Mouse (Mus musculus): ENCODE measurements around the gene Gng5. TPM values are rescaled to one million over a fixed set of nuclear protein-coding genes. Genes with fewer than 3 reads are reported as not detected.
A peak's percentile ranks its signal among the peaks of the same experiment; 100 is the strongest.

Gng5 gene
- polyA plus RNA-seq, 1 experiment from 2014 or later: 1,024 TPM

GRCm38 (mm10) chr3:146521652-146522020 lies 22.0 kb downstream of the Gng5 start:
- Histone ChIP-seq H3K27me3 (replicated peaks; ENCODE audit: control insufficient read depth, insufficient read depth, low read length) (no peaks in the 10 kb centered on the region), H3K4me3 (ENCODE audit: low read length) (peak overlapping the region; percentile 86), H3K27ac (ENCODE audit: low read length) (peak overlapping the region; percentile 99), H3K9me3 (ENCODE audit: control insufficient read depth, low read length) (no peaks in the 10 kb centered on the region), H3K36me3 (ENCODE audit: control insufficient read depth, insufficient read depth, low read length) (peaks cover 8% of the 10 kb centered on the region), H3K9ac (ENCODE audit: low read depth, low read length) (peak overlapping the region; percentile 93), H3K4me1 (ENCODE audit: control insufficient read depth, insufficient read depth, low read length) (peaks cover 2% of the 10 kb centered on the region; the same call in 1 of the 2 replicates), H3K4me2 (ENCODE audit: low read depth, low read length) (peak overlapping the region; percentile 56)
- WGBS: 9% methylated on average over 8 of the region's 8 CpGs
- peak; percentile 12; the same call in 1 of the 2 replicates for ATAC-seq

DNA sequence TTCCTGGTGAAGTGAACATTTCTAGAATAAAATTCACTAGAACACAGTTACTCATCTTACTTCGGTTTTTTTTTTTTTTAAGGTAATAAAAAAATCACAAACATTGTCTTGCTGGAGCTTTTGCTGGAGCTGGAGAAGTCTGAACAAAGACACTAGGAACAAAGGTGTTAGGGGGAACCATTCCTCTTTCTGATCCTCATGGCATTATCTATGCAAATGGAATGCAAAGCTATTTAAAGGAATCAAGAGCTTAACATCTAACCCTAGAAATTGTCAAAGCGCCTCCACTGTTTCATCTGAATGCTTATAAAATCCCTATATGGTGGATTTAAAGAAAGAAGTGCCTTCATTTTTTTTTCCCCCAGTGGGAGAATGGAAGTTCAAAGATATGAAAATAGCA lies 28.7 kb downstream of the Gng5 start:
- H3K27me3 ChIP-seq (replicated peaks; ENCODE audit: control insufficient read depth, insufficient read depth, low read length): no peaks in the 10 kb centered on the region
- H3K9me3 ChIP-seq (ENCODE audit: control insufficient read depth, low read length): no peaks in the 10 kb centered on the region
- no peaks in the 10 kb centered on the region for H3K4me1 ChIP-seq (ENCODE audit: control insufficient read depth, insufficient read depth, low read length)
- no peak overlapping the region for H3K4me3 ChIP-seq (ENCODE audit: low read length)
- no peak for ATAC-seq
- 46% methylated on average over 2 of the region's 2 CpGs for WGBS
- H3K4me2 ChIP-seq (ENCODE audit: low read depth, low read length): no peak overlapping the region
- H3K27ac ChIP-seq (ENCODE audit: low read length): no peak overlapping the region
- no peak overlapping the region for H3K9ac ChIP-seq (ENCODE audit: low read depth, low read length)
- no peaks in the 10 kb centered on the region for H3K36me3 ChIP-seq (ENCODE audit: control insufficient read depth, insufficient read depth, low read length)

- H3K9me3 ChIP-seq (ENCODE audit: control insufficient read depth, low read length): no peaks in the 10 kb centered on the region
- no peaks in the 10 kb centered on the region for H3K4me1 ChIP-seq (ENCODE audit: control insufficient read depth, insufficient read depth, low read length)
- H3K36me3 ChIP-seq (ENCODE audit: control insufficient read depth, insufficient read depth, low read length): no peaks in the 10 kb centered on the region
- H3K27me3 ChIP-seq (replicated peaks; ENCODE audit: control insufficient read depth, insufficient read depth, low read length): no peaks in the 10 kb centered on the region
- H3K27ac ChIP-seq (ENCODE audit: low read length): no peak overlapping the region
- H3K9ac ChIP-seq (ENCODE audit: low read depth, low read length): no peak overlapping the region
- ATAC-seq: no peak
- no peak overlapping the region for H3K4me2 ChIP-seq (ENCODE audit: low read depth, low read length)
- no peak overlapping the region for H3K4me3 ChIP-seq (ENCODE audit: low read length)
- WGBS: 64% methylated on average over 6 of the region's 6 CpGs
These were observed 35.4 kb downstream of the Gng5 start for GRCm38 (mm10) chr3:146534986-146535385.

DNA sequence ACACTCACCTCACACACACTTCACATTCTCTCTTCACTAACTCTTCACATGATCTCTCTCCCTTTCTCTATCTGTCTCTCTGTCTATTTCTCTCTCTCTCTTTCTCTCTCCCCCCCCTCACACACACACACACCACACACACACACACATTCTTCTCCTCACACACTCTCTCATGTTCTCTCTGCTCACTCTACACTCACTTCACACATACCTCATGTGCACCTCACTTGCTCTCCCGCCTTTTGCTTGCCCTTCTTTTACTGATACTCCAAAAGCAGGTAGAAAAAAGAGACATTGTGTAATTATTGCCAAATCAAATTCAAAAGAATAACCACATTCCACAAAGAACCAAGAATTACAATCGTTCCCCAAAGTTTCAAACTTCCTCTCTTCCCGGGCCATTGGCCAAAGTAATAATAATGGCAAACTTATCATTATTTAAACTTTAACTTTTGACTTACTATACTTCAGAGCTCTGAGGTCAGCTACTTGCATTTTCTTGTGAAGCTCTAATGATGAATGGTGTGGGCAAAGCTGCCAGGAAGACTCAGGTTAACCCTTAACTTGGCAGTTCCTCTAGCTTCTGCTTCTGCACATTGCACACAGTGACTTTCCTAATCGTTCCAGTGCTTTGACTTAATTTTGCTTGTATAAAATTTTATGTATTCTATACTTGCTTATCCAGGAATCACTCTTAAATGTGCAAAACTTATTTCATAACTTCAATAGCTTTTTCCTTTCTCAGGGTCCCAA lies 41.1 kb downstream of the Gng5 start:
- no peak overlapping the region for H3K9ac ChIP-seq (ENCODE audit: low read depth, low read length)
- no peak overlapping the region for H3K4me2 ChIP-seq (ENCODE audit: low read depth, low read length)
- no peak overlapping the region for H3K27ac ChIP-seq (ENCODE audit: low read length)
- H3K27me3 ChIP-seq (replicated peaks; ENCODE audit: control insufficient read depth, insufficient read depth, low read length): no peaks in the 10 kb centered on the region
- WGBS: 64% methylated on average over 4 of the region's 4 CpGs
- no peaks in the 10 kb centered on the region for H3K9me3 ChIP-seq (ENCODE audit: control insufficient read depth, low read length)
- no peak overlapping the region for H3K4me3 ChIP-seq (ENCODE audit: low read length)
- ATAC-seq: no peak
- no peaks in the 10 kb centered on the region for H3K4me1 ChIP-seq (ENCODE audit: control insufficient read depth, insufficient read depth, low read length)
- no peaks in the 10 kb centered on the region for H3K36me3 ChIP-seq (ENCODE audit: control insufficient read depth, insufficient read depth, low read length)

- Histone ChIP-seq H3K27ac (ENCODE audit: low read length) (no peak overlapping the region), H3K9ac (ENCODE audit: low read depth, low read length) (no peak overlapping the region), H3K9me3 (ENCODE audit: control insufficient read depth, low read length) (no peaks in the 10 kb centered on the region), H3K4me3 (ENCODE audit: low read length) (no peak overlapping the region), H3K27me3 (replicated peaks; ENCODE audit: control insufficient read depth, insufficient read depth, low read length) (no peaks in the 10 kb centered on the region), H3K36me3 (ENCODE audit: control insufficient read depth, insufficient read depth, low read length) (no peaks in the 10 kb centered on the region), H3K4me2 (ENCODE audit: low read depth, low read length) (no peak overlapping the region), H3K4me1 (ENCODE audit: control insufficient read depth, insufficient read depth, low read length) (no peaks in the 10 kb centered on the region)
- no peak for ATAC-seq
- 30% methylated on average over 1 of the region's 1 CpGs for WGBS
These were observed 44.0 kb downstream of the Gng5 start for GRCm38 (mm10) chr3:146543632-146544031.

GRCm38 (mm10) chr3:146554816-146555215 lies 55.2 kb downstream of the Gng5 start:
- no peak for ATAC-seq
- no peaks in the 10 kb centered on the region for H3K36me3 ChIP-seq (ENCODE audit: control insufficient read depth, insufficient read depth, low read length)
- no peak overlapping the region for H3K9ac ChIP-seq (ENCODE audit: low read depth, low read length)
- no peak overlapping the region for H3K4me3 ChIP-seq (ENCODE audit: low read length)
- no peak overlapping the region for H3K27ac ChIP-seq (ENCODE audit: low read length)
- no peak overlapping the region for H3K4me2 ChIP-seq (ENCODE audit: low read depth, low read length)
- 86% methylated on average over 7 of the region's 7 CpGs for WGBS
- no peaks in the 10 kb centered on the region for H3K27me3 ChIP-seq (replicated peaks; ENCODE audit: control insufficient read depth, insufficient read depth, low read length)
- H3K4me1 ChIP-seq (ENCODE audit: control insufficient read depth, insufficient read depth, low read length): no peaks in the 10 kb centered on the region
- no peaks in the 10 kb centered on the region for H3K9me3 ChIP-seq (ENCODE audit: control insufficient read depth, low read length)

Other genes starting within 250 kb of the Gng5 start
- gene Ssx2ip, start 95.2 kb upstream of the Gng5 start, polyA plus RNA-seq (2015; fragmentation: Nextera tagmentation; extraction: Ambion mirVana): 36.1 and 38.1 TPM in 2 replicates
- 11.0 and 11.6 TPM in 2 replicates for gene Ctbs, start 50.0 kb upstream of the Gng5 start, polyA plus RNA-seq (2015; fragmentation: Nextera tagmentation; extraction: Ambion mirVana)
- 2.0 and 2.3 TPM in 2 replicates for gene Spata1, start 54 bp upstream of the Gng5 start, polyA plus RNA-seq (2015; fragmentation: Nextera tagmentation; extraction: Ambion mirVana)
- 42.1 and 45.5 TPM in 2 replicates for gene Rpf1, start 21.6 kb downstream of the Gng5 start, polyA plus RNA-seq (2015; fragmentation: Nextera tagmentation; extraction: Ambion mirVana)
- 0.64 and 1.8 TPM in 2 replicates for gene Uox, start 70.6 kb downstream of the Gng5 start, polyA plus RNA-seq (2015; fragmentation: Nextera tagmentation; extraction: Ambion mirVana)
- gene Dnase2b, start 115.8 kb downstream of the Gng5 start, polyA plus RNA-seq (2015; fragmentation: Nextera tagmentation; extraction: Ambion mirVana): 0.05 TPM in 1 of 2 replicates, not detected in the other
- gene 4930503B20Rik, start 151.5 kb downstream of the Gng5 start, polyA plus RNA-seq (2015; fragmentation: Nextera tagmentation; extraction: Ambion mirVana): not detected in 2 replicates
- 0.56 and 0.66 TPM in 2 replicates for gene Samd13, start 185.8 kb downstream of the Gng5 start, polyA plus RNA-seq (2015; fragmentation: Nextera tagmentation; extraction: Ambion mirVana)